Mouse (Mus musculus) bone marrow, adult 2 months (tissue): Measurements from ENCODE around the gene Zfp664.

Source experiments
- CTCF ChIP-seq: fragments of 200-500 bp; IDR thresholded peaks from 2 replicates; pipeline ENCODE4 v1.5.1; 2011; ENCODE audit warnings: low read length, control low read depth; ENCODE audit not compliant: control insufficient read depth, insufficient read depth
- POLR2A ChIP-seq: fragments of 200-500 bp; IDR thresholded peaks from 2 replicates; pipeline ENCODE4 v1.6.1; 2011; ENCODE audit warnings: low read depth, mild to moderate bottlenecking, control low read depth, low read length, borderline replicate concordance; ENCODE audit not compliant: control insufficient read depth

DNA sequence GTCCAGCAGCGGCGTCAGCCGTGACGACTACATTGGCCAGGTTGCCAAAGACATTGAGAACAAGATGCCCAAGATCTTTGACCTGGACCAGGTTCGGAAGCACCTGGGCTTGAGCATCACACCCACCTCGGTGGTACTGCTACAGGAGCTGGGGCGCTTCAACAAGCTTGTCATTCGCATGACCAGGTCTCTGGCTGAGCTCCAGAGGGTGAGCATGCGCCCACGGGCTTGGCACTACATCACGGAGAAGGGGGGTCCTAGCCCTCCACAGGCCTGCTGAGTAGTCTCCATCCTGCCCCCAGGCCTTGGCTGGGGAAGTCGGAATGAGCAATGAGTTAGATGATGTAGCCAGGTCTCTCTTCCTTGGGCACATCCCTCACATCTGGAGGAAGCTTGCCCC is 32.2 kb upstream of the Zfp664 start:
- no peak for TF ChIP-seq CTCF
- no peak for TF ChIP-seq POLR2A
